In the genomic region with DNA sequence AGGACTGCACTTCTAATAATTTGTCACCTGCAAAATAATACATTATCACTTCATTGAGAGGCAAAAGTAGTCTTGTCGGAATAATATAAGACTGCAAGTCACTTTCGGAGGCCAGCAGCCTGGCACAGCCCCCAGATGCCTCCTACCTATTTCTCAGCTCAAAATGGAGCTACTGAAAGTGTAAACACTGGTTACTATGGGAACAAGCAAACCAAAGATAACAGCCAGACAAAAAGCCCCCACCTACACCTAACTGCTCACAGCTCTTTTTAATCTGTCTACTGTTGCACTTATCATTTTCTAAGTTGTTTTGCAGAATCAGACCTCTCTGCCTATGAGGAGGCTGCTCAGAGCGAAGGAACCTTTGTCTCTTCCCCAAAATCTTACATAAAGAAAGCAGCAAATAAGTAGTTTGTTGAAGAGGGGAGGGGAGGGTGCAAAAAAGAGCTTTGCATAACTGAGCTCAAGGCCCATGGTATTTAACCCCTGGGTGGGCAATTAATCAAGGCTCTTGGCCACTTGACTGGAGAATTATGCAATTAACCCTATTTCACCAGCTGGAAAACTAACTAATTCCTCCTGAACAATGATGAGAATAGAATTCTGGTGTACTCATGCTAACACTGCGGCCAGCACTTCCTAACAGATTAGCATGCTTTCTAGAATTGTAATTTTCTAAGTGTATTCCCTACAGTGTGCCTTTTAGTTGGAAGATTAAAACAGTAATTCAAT, we compare ENCODE assay signal across 10 mouse cellular contexts.
DNase-seq lines count a peak whose midpoint lies in the region; ATAC-seq and TF ChIP-seq lines count a peak whose summit lies in the region.
"Had no signal": no experiment of that assay in that cellular context is flagged by ENCODE, and none has a peak within 500 bp of the region (broad histone marks: within the 10 kb centered on the region; RNA-seq: fewer than 3 reads in every experiment).

No protein-coding gene starts in this region.

- no peak for TF ChIP-seq CTCF in kidney, postnatal 0 days (IDR thresholded peaks at IDR 0.05; ENCODE audit: low read depth)
- no peak for TF ChIP-seq CTCF in olfactory bulb, adult 2 months (IDR thresholded peaks at IDR 0.05; ENCODE audit: insufficient read depth, low read depth, low read length)

- H3K27ac ChIP-seq in kidney, postnatal 0 days, result no peak overlapping the region
- H3K27ac ChIP-seq in olfactory bulb, adult 2 months (ENCODE audit: insufficient read depth, low read depth, low read length), result peak overlapping the region; percentile 36
- no peak overlapping the region for H3K27ac ChIP-seq in heart, embryonic 11.5 days (ENCODE audit: low read depth, low read length)
- H3K27ac ChIP-seq in intestine, embryonic 15.5 days, result no peak overlapping the region
- H3K27ac ChIP-seq: embryonic facial prominence, embryonic 15.5 days; limb, embryonic 12.5 days had no signal

- TF ChIP-seq POLR2A in olfactory bulb, adult 2 months (IDR thresholded peaks at IDR 0.05; ENCODE audit: insufficient read depth, low read depth, low read length), result no peak

- peaks cover 17% of the 10 kb centered on the region for H3K36me3 ChIP-seq in kidney, postnatal 0 days (ENCODE audit: insufficient read depth, low read length)
- H3K36me3 ChIP-seq in heart, embryonic 11.5 days (ENCODE audit: control insufficient read depth, insufficient read depth, low read length), result peaks cover 4% of the 10 kb centered on the region; the same call in 1 of the 2 replicates
- H3K36me3 ChIP-seq in intestine, embryonic 15.5 days, result no peaks in the 10 kb centered on the region
- H3K36me3 ChIP-seq: embryonic facial prominence, embryonic 15.5 days had no signal

- no peak overlapping the region for H3K4me3 ChIP-seq in kidney, postnatal 0 days (replicated peaks; ENCODE audit: low read depth, low read length)
- no peak overlapping the region for H3K4me3 ChIP-seq in olfactory bulb, adult 2 months (ENCODE audit: insufficient read depth, low read depth, low read length)
- H3K4me3 ChIP-seq in heart, embryonic 11.5 days (ENCODE audit: low read depth, low read length), result no peak overlapping the region
- H3K4me3 ChIP-seq in intestine, embryonic 15.5 days (replicated peaks), result no peak overlapping the region
- H3K4me3 ChIP-seq: embryonic facial prominence, embryonic 15.5 days; limb, embryonic 12.5 days had no signal

- WGBS in kidney, postnatal 0 days, result 58% methylated on average over 4 of the region's 4 CpGs
- 32% methylated on average over 4 of the region's 4 CpGs for whole genome bisulfite sequencing in olfactory bulb, adult 2 months
- WGBS in heart, embryonic 11.5 days (ENCODE audit: insufficient replicate concordance), result 59% methylated on average over 4 of the region's 4 CpGs
- WGBS in intestine, embryonic 15.5 days, result 58% methylated on average over 4 of the region's 4 CpGs

- no peak overlapping the region for H3K9ac ChIP-seq in kidney, postnatal 0 days (ENCODE audit: low read depth, low read length)
- no peak overlapping the region for H3K9ac ChIP-seq in heart, embryonic 11.5 days (ENCODE audit: low read depth, low read length)
- H3K9ac ChIP-seq in intestine, embryonic 15.5 days, result no peak overlapping the region
- H3K9ac ChIP-seq: embryonic facial prominence, embryonic 15.5 days; limb, embryonic 12.5 days had no signal

- H3K9me3 ChIP-seq in kidney, postnatal 0 days (replicated peaks; ENCODE audit: low read length), result no peaks in the 10 kb centered on the region
- H3K9me3 ChIP-seq in heart, embryonic 11.5 days (replicated peaks; ENCODE audit: control insufficient read depth, low read length), result no peaks in the 10 kb centered on the region
- H3K9me3 ChIP-seq in intestine, embryonic 15.5 days, result no peaks in the 10 kb centered on the region
- H3K9me3 ChIP-seq: embryonic facial prominence, embryonic 15.5 days; limb, embryonic 12.5 days had no signal

- ATAC-seq in kidney, postnatal 0 days (replicated peaks; ENCODE audit: low FRiP score, low read depth), result no peak
- ATAC-seq in heart, embryonic 11.5 days (replicated peaks; ENCODE audit: insufficient number of reproducible peaks, low FRiP score, low TSS enrichment), result no peak
- no peak for ATAC-seq in intestine, embryonic 15.5 days

- peak; percentile 44 for DNase-seq in kidney, postnatal 0 days (ENCODE audit: low spot score)
- DNase-seq in kidney, adult 9 months, result no peak
- peak; percentile 89 for DNase-seq in brain, adult 2 months (ENCODE audit: low read depth, low spot score)
- DNase-seq in induced T-regulatory cell, adult 2 months (ENCODE audit: low read depth), result peak; percentile 71
- no peak for DNase-seq in adrenal gland, postnatal 36 days

- H3K27me3 ChIP-seq in kidney, postnatal 0 days (ENCODE audit: insufficient read depth, low read length), result no peaks in the 10 kb centered on the region
- no peaks in the 10 kb centered on the region for H3K27me3 ChIP-seq in heart, embryonic 11.5 days (ENCODE audit: control insufficient read depth, insufficient read depth, low read length)
- no peaks in the 10 kb centered on the region for H3K27me3 ChIP-seq in intestine, embryonic 15.5 days (replicated peaks)
- H3K27me3 ChIP-seq: embryonic facial prominence, embryonic 15.5 days; limb, embryonic 12.5 days had no signal

- no peak overlapping the region for H3K4me2 ChIP-seq in kidney, postnatal 0 days (ENCODE audit: low read length)
- H3K4me2 ChIP-seq in heart, embryonic 11.5 days, result no peak overlapping the region; the same call in 1 of the 2 replicates
- no peak overlapping the region for H3K4me2 ChIP-seq in intestine, embryonic 15.5 days (replicated peaks)
- H3K4me2 ChIP-seq: embryonic facial prominence, embryonic 15.5 days; limb, embryonic 12.5 days had no signal

- H3K4me1 ChIP-seq in kidney, postnatal 0 days (replicated peaks; ENCODE audit: insufficient read depth, low read length), result no peaks in the 10 kb centered on the region
- 0 out of 2 replicates have a peak, but pooled peaks cover 2% of the 10 kb centered on the region for H3K4me1 ChIP-seq in olfactory bulb, adult 2 months (ENCODE audit: control insufficient read depth, insufficient read depth, low read length)
- H3K4me1 ChIP-seq in heart, embryonic 11.5 days (ENCODE audit: control insufficient read depth, insufficient read depth, low read length), result peaks cover 7% of the 10 kb centered on the region
- no peaks in the 10 kb centered on the region for H3K4me1 ChIP-seq in intestine, embryonic 15.5 days (replicated peaks)
- H3K4me1 ChIP-seq: embryonic facial prominence, embryonic 15.5 days; limb, embryonic 12.5 days had no signal

Comparison
In these comparisons a context has a peak if more than half of its experiments do, and no peak if none do; other contexts are left out.
1. DNase-seq: peak in kidney, postnatal 0 days (single experiment), brain, adult 2 months (single experiment) and induced T-regulatory cell, adult 2 months (single experiment); none in kidney, adult 9 months (single experiment) and adrenal gland, postnatal 36 days (0 of 2).